Mouse (Mus musculus) brain, embryonic 14.5 days (tissue): ENCODE data around the gene Tbxas1. TPM values are rescaled to one million over a fixed set of nuclear protein-coding genes. Genes with fewer than 3 reads are reported as not detected.

ENCODE experiments used
- DNase-seq: peaks from one replicate; pipeline ENCODE4 v3.0.0-alpha.2; 2011; ENCODE audit warnings: low read depth
- CTCF ChIP-seq: fragments of 200-500 bp; IDR thresholded peaks from 2 replicates; pipeline ENCODE4 v1.5.1; 2012; ENCODE audit warnings: inconsistent platforms, mild to moderate bottlenecking, moderate library complexity, borderline replicate concordance; ENCODE audit not compliant: insufficient read depth, insufficient read length; ENCODE audit errors: extremely low read depth
- POLR2A ChIP-seq: fragments of 200-500 bp; IDR thresholded peaks from 2 replicates; pipeline ENCODE4 v1.6.1; 2012; ENCODE audit warnings: mild to moderate bottlenecking, inconsistent platforms, borderline replicate concordance; ENCODE audit not compliant: poor library complexity, insufficient read depth, insufficient read length, severe bottlenecking; ENCODE audit errors: extremely low read depth
- polyA plus RNA-seq: library from polyadenylated mRNA; depleted of rRNA; stranded (reverse); fragments of >200 nt; gene quantifications from 2 replicates; pipeline ENCODE4 v1.2.3, GENCODE M21; 2012

The Tbxas1 gene
- polyA plus RNA-seq, 1 experiment = 0.93 TPM

- TF ChIP-seq POLR2A (no peak), CTCF (no peak)
- DNase-seq = no peak
These were observed 30.8 kb downstream of the Tbxas1 start for GRCm38 (mm10) chr6:38906005-38906404.

GRCm38 (mm10) chr6:38908401-38908800 is 33.2 kb downstream of the Tbxas1 start:
- TF ChIP-seq CTCF (no peak), POLR2A (no peak)
- no peak for DNase-seq

GRCm38 (mm10) chr6:38910828-38911559 is 35.8 kb downstream of the Tbxas1 start:
- DNase-seq = peak; percentile 54
- TF ChIP-seq POLR2A (no peak), CTCF (peak; percentile 61; the same call in 1 of the 2 replicates)

DNA sequence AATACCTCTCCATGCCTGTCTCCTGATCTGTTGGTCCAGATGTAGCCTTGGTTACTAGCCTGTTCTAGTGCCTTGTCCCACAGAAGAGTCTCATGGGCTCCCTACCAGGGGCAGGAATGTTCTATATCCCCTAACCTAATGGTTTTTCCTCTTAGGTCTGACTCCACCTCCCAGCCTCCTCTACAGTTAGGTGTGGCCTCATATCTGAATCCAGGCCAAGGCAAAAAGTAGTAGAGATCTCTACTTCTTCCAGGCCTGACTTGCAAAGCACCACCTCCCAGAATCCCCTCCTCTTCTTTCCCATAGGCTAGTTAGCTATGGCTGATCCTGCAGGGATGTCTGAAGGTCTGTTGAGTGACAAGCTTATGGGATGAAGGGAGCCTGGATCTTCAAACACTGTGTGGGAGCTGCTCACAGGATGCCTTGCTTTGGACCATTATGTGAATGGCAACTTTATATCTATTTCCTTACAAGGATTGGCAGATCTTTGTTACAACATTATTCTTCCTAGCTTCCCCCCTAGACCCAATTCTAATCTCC is 37.0 kb downstream of the Tbxas1 start:
- DNase-seq = no peak
- TF ChIP-seq POLR2A = no peak
- TF ChIP-seq CTCF = no peak

- peak; percentile 35 for DNase-seq
These were observed 37.6 kb downstream of the Tbxas1 start for GRCm38 (mm10) chr6:38912845-38913244.

DNA sequence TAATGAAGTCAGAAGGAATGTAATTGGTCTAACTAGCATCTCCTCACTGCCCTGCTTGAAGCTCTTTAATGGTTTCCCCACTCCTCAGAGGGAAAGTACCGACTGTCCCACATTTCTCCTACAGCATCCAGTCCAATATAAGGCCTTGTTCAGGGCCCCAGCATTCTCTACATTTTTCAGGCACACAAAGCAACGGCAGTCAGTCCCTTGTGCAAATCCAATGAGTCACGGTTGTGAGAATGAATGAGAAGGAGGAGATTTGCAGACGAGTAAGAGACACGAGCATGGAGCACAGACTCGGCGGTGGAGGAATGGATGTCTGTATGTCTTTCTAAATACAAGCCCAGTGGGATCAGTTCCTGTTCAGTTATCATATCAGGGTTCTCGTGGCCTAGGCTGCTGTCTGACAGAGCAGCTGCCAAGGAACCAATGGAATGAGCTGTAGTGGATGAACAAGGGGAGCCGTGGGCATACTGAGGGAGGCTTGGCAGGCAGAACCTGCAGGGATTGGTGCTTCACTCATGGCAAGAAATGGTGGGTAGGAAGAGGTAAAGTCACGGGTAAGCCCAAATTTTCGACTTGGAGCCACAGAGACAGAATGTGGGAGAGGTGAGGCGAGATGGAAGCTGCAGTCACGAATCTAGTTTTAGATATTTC is 38.3 kb downstream of the Tbxas1 start:
- DNase-seq = peak; percentile 55
- TF ChIP-seq CTCF = no peak

More at GRCm38 (mm10) chr6:38912845-38913244, 37.6 kb downstream of the Tbxas1 start:
- no peak for TF ChIP-seq POLR2A
- no peak for TF ChIP-seq CTCF

DNA sequence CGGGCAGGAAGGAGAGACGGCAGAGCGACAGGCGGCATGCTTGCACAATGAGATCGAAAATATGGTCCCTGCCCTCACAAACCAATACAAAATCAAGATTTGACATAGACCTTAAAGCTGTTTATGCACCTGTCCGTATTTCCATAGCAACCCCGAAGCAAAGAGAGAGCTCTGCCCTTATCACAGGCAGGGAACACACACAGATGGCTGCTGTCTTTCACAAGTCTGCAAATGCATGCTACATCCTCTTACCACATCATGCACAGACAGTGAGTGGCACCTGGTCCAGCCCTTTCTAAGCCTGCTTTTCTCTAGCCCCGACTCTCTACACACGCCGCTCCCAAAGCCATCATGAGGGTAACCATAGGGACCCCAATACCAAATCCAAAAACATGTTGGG is 39.0 kb downstream of the Tbxas1 start:
- DNase-seq = peak; percentile 61
- TF ChIP-seq POLR2A (no peak), CTCF (no peak)

GRCm38 (mm10) chr6:38915776-38916175 is 40.6 kb downstream of the Tbxas1 start:
- TF ChIP-seq POLR2A (no peak), CTCF (no peak)
- DNase-seq = no peak

DNA sequence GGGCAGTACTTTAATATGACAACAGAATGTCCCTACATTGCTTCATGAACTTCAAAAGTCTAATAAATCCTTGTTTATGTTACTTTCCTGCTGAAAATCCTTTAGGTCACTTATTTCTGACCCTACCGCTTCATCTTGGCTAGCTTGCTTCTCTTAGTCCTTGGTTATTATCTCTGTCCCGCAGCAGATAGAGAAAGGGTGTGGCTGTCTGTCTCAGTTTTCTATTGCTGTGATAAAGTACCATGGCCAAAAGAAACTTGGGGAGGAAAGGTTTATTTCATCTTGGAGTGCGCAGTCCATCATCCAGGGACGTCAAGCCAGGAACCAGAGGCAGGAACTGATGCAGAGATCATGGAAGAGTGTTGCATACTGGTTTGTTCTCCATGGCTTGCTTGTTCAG is 41.4 kb downstream of the Tbxas1 start:
- DNase-seq = no peak
- TF ChIP-seq CTCF (no peak), POLR2A (no peak)

- no peak for TF ChIP-seq CTCF
- no peak for TF ChIP-seq POLR2A
- DNase-seq = no peak
These were observed 42.2 kb downstream of the Tbxas1 start for GRCm38 (mm10) chr6:38917415-38917814.

DNA sequence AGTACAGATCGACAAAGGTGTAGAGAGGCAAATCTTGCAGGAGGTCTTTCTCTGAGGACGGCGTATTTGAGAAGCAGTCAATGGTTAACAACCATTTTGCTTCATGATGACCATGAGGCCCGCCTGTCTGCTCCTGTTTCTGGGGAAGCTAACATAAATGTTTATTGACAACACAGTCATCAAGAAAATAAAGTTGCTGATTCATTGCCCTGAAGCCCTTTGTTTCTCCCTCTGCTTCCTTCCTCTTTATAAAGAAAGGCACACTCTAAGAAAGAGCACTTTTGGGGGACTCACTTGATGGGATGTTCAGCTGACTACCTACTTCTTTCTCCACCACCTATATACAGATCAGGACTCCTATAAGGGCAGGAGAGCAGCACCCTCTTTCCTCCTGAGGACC is 43.5 kb downstream of the Tbxas1 start:
- no peak for TF ChIP-seq CTCF
- TF ChIP-seq POLR2A = no peak
- DNase-seq = no peak
